Mouse (Mus musculus): ENCODE data around the gene Xpo5. TPM values are rescaled to one million over a fixed set of nuclear protein-coding genes. Genes with fewer than 3 reads are reported as not detected.
A peak's percentile ranks its signal among the peaks of the same experiment; 100 is the strongest.

Gene Xpo5
- total RNA-seq, 2 experiments from 2014 or later: 81.4 to 87.7 TPM

- DNase-seq: peak; percentile 66 to 68
These were observed 1.4 kb upstream of the Xpo5 start for GRCm38 (mm10) chr17:46201151-46201550.

- DNase-seq: peak; percentile 41 to 44
These were observed 496 bp downstream of the Xpo5 start for GRCm38 (mm10) chr17:46203078-46203477.

GRCm38 (mm10) chr17:46206676-46207075 is 4.1 kb downstream of the Xpo5 start:
- DNase-seq: no peak

GRCm38 (mm10) chr17:46210550-46210949 is 8.0 kb downstream of the Xpo5 start:
- no peak for DNase-seq

- DNase-seq: peak; percentile 49 to 62
These were observed 19.0 kb downstream of the Xpo5 start for GRCm38 (mm10) chr17:46221601-46222000.

GRCm38 (mm10) chr17:46227576-46227975 is 25.0 kb downstream of the Xpo5 start:
- DNase-seq: peak; percentile 68 to 71

GRCm38 (mm10) chr17:46236067-46236466 is 33.5 kb downstream of the Xpo5 start:
- DNase-seq: no peak

- no peak for DNase-seq
These were observed 34.5 kb downstream of the Xpo5 start for GRCm38 (mm10) chr17:46237079-46237478.

GRCm38 (mm10) chr17:46237480-46237879 is 34.9 kb downstream of the Xpo5 start:
- DNase-seq: peak; percentile 60 to 62

- no peak for DNase-seq
These were observed 37.0 kb downstream of the Xpo5 start for GRCm38 (mm10) chr17:46239516-46240114.

- DNase-seq: no peak
These were observed 38.9 kb downstream of the Xpo5 start for GRCm38 (mm10) chr17:46241471-46241870.

GRCm38 (mm10) chr17:46242274-46242673 is 39.7 kb downstream of the Xpo5 start:
- DNase-seq: no peak

- peak; percentile 40 to 50 for DNase-seq
These were observed 40.4 kb downstream of the Xpo5 start for GRCm38 (mm10) chr17:46242993-46243392.

GRCm38 (mm10) chr17:46243624-46244023 is 41.0 kb downstream of the Xpo5 start:
- DNase-seq: peak; percentile 35 to 56

- peak; percentile 89 to 90 for DNase-seq
These were observed 42.0 kb downstream of the Xpo5 start for GRCm38 (mm10) chr17:46244579-46244978.

- peak; percentile 96 for DNase-seq
These were observed 45.1 kb downstream of the Xpo5 start, which contains the start of the genes Polr1c and Yipf3 for GRCm38 (mm10) chr17:46247512-46248188. TSS of gene Polr1c (minus strand) at chr17:46248054. TSS of gene Yipf3 (plus strand) at chr17:46248080.

- no peak for DNase-seq
These were observed 45.6 kb downstream of the Xpo5 start for GRCm38 (mm10) chr17:46248189-46248522.

- DNase-seq: no peak
These were observed 48.6 kb downstream of the Xpo5 start for GRCm38 (mm10) chr17:46251174-46251573.

- DNase-seq: peak; percentile 60 to 72
These were observed 50.2 kb downstream of the Xpo5 start for GRCm38 (mm10) chr17:46252571-46253451.

- DNase-seq: peak; percentile 96 to 98
These were observed 51.0 kb downstream of the Xpo5 start, which contains the start of gene Lrrc73 for GRCm38 (mm10) chr17:46253452-46254084. TSS of gene Lrrc73 (plus strand) at chr17:46253531.

- peak in 1 of 2 experiments; percentile 66 for DNase-seq
These were observed 51.5 kb downstream of the Xpo5 start for GRCm38 (mm10) chr17:46254106-46254505.

GRCm38 (mm10) chr17:46255147-46255546 is 52.6 kb downstream of the Xpo5 start:
- DNase-seq: no peak
